Mouse (Mus musculus): ENCODE data around the gene Olfr348.

Gene Olfr348

GRCm38 (mm10) chr2:36783976-36784375 lies at the start of gene Olfr348:
TSS of gene Olfr348 (plus strand) at chr2:36784276.
- no peak for DNase-seq

DNA sequence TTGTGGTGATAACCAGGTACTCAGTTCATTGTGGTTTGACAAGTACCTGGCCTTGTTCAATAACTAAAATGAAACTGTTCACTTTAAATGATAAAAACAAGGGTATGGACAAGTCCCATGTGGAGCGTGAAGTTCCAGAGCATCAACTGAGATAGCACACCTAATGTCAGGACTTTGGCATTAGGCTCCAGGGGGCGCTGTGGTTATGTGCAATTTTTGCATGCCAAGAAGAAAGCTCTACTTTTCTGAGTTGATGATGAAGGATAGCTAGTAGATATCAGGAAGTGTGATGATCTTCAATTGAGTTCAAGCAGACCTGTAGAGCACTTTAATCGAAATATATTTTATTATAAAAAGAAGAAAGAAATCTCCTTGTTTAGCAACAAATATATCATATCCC lies 47.9 kb upstream of the Olfr348 start:
- no peak for DNase-seq

DNA sequence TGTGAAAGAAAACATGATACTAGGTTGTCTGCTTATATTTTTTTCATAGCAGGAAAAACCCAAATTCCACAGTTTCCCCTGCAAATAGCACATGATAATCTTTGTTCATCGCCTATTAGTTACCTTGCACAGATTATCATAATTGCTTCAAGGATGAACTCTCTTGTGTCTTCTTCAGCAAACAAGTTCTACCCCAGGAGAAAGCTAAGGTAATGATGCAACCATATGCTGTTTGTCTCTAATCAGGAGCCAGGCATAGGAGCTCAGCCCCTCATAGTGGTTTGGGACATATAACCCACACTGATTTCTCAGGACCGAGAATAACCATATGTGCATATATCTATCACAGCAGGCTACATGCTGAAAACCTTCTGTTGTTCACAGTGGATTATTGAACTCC lies 6.2 kb downstream of the Olfr348 start, which contains the start of gene Olfr50:
Gene Olfr50, plus strand, starts transcription at position 301 of the 400 bp plus-strand sequence.
- DNase-seq, result no peak

DNA sequence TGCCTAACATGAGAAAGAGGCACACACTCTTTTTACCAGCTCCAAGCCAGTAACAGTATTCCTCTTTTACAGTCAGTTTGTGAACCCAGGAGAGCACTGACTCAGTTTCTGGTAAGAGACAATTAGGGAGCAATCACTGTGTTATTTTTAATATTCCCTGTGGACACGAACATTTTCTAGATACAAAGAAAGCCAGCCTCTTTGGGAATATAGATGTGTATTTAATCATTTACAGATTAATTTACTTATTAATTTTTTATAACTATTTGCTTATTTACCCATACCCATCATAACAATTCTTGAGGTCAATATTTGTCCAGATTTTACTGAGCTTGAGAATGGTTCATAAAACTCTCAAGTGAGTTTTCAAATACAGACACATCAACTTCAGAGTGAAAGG lies 32.9 kb downstream of the Olfr348 start, which contains the start of gene Olfr3:
Gene Olfr3, minus strand, starts transcription at position 101 of the 400 bp plus-strand sequence.
- no peak for DNase-seq
